Mouse (Mus musculus) megakaryocyte, embryonic 14.5 days (primary cell): ENCODE results near the gene Ddx27. TPM values are rescaled to one million over a fixed set of nuclear protein-coding genes. Genes with fewer than 3 reads are reported as not detected.

Source experiments
- H3K27me3 ChIP-seq: replicated peaks from 2 replicates; pipeline ENCODE3; 2012; ENCODE audit warnings: inconsistent platforms
- H3K36me3 ChIP-seq: replicated peaks from 2 replicates; pipeline ENCODE3; 2012; ENCODE audit warnings: low read length, inconsistent platforms, mixed read lengths
- H3K4me1 ChIP-seq: 2 replicates; pipeline ENCODE4 v1.6.1; 2012; ENCODE audit warnings: inconsistent platforms
- H3K4me3 ChIP-seq: replicated peaks from 2 replicates; pipeline ENCODE3; 2012; ENCODE audit warnings: moderate library complexity, mild to moderate bottlenecking, inconsistent platforms
- H3K9me3 ChIP-seq: 2 replicates; pipeline ENCODE4 v1.6.1; 2012; ENCODE audit warnings: inconsistent platforms
- FLI1 ChIP-seq: IDR thresholded peaks from 2 replicates; pipeline ENCODE4 v1.6.1; 2012; ENCODE audit warnings: low read length, inconsistent platforms, mixed read lengths
- GATA1 ChIP-seq: IDR thresholded peaks from 3 replicates; pipeline ENCODE4 v1.6.1; 2012; ENCODE audit warnings: mixed read lengths, low read length, inconsistent platforms, borderline replicate concordance
- polyA plus RNA-seq: library from polyadenylated mRNA; stranded (reverse); fragments of >175 nt; gene quantifications from 2 replicates; pipeline ENCODE4 v1.2.3, GENCODE M21; 2012; ENCODE audit warnings: low replicate concordance; ENCODE audit not compliant: insufficient read depth

Ddx27 gene
- polyA plus RNA-seq, result 26.6 and 26.8 TPM in 2 replicates

DNA sequence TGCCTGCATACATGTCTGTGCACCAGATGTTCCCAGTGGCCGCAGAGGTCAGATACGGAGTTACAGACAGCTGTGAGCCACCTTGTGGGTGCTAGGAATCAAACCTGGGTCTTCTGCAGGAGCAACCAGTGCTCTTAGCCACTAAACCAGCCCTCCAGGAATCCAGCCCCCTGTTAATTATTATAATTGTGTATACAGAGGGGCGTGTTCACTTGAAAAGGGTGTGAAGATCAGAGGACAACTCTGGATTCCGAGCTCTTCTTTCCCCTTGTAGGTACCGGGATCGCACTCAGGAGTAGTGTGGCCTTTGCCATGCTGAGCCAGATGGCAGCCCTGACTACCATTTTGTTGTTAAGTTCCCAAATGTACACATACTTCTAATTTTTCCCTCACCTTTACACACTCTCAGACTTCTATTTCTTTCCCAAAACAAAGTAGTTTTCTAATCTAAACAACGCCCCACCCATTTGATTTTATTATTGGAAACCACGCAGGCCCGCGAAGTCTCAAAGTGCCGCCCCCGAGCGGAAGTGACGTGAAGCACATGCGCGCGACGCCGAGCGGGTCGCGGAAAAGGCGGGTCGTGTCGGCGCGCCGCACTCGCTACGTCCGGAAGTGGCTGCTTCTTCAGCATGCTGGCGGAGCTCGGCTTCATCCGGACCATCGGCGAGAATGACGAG, at the start of gene Ddx27:
Ddx27 (plus strand) TSS at position 492 of the 680 bp plus-strand sequence.
- Histone ChIP-seq H3K4me1 (peaks cover 33% of the 10 kb centered on the region), H3K9me3 (peaks cover 5% of the 10 kb centered on the region; the same call in 1 of the 2 replicates), H3K4me3 (peak within 1 kb of the TSS; percentile 96), H3K27me3 (no peaks in the 10 kb centered on the region), H3K36me3 (peaks cover 28% of the 10 kb centered on the region)
- no peak for TF ChIP-seq GATA1
- peak; percentile 76 for TF ChIP-seq FLI1

- Histone ChIP-seq H3K9me3 (no peaks in the 10 kb centered on the region), H3K36me3 (peaks cover 10% of the 10 kb centered on the region), H3K4me1 (peaks cover 96% of the 10 kb centered on the region), H3K4me3 (peak overlapping the region; percentile 38), H3K27me3 (no peaks in the 10 kb centered on the region)
- TF ChIP-seq GATA1 (no peak), FLI1 (no peak)
Measured at GRCm38 (mm10) chr2:166973153-166973552, 41.8 kb upstream of the Ddx27 start.

DNA sequence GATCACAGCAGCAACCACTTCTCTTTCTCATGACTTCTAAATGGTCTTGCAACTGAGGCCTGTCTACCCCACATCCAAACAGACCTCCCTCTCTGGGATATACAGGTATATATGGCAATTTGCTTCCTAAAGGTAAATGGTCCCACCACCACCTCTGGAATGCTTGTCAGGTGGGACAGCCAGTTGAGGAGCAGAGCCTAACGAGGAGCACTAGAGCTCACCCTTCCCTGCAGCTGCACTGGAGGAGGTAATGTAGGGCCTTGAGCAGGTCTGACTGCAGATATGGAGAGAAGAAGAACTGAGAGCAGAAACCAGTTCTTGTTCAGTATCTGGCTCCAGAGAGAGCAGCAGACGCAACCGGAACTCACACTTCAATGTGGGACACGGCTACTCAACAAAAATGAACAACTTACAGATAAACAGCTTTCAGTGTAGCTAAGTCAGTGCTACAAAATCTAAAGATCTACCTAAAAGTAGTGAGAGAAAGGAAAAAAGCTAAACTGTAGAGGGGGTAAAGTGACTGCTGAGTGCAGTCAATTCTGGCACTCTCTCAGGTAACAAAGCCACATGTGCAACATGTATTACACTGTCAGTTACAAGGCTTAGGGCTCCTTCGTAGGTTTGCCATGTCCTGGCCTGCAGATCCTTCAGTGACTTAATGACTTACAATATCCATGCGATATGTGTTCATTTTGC, 40.7 kb upstream of the Ddx27 start:
- TF ChIP-seq FLI1 (no peak), GATA1 (no peak)
- peak overlapping the region; percentile 57 for H3K4me3 ChIP-seq
- no peaks in the 10 kb centered on the region for H3K9me3 ChIP-seq
- H3K27me3 ChIP-seq, result no peaks in the 10 kb centered on the region
- H3K36me3 ChIP-seq, result peaks cover 10% of the 10 kb centered on the region
- peaks cover 96% of the 10 kb centered on the region for H3K4me1 ChIP-seq

GRCm38 (mm10) chr2:166976356-166976755, 38.6 kb upstream of the Ddx27 start:
- Histone ChIP-seq H3K36me3 (peaks cover 6% of the 10 kb centered on the region), H3K27me3 (no peaks in the 10 kb centered on the region), H3K4me3 (peak overlapping the region; percentile 60), H3K4me1 (peaks cover 91% of the 10 kb centered on the region), H3K9me3 (no peaks in the 10 kb centered on the region)
- TF ChIP-seq FLI1 (no peak), GATA1 (no peak)

GRCm38 (mm10) chr2:166977490-166977889, 37.5 kb upstream of the Ddx27 start:
- peaks cover 86% of the 10 kb centered on the region for H3K4me1 ChIP-seq
- peaks cover 12% of the 10 kb centered on the region for H3K36me3 ChIP-seq
- H3K4me3 ChIP-seq, result peak overlapping the region; percentile 58
- no peaks in the 10 kb centered on the region for H3K27me3 ChIP-seq
- TF ChIP-seq FLI1 (no peak), GATA1 (no peak)
- no peaks in the 10 kb centered on the region for H3K9me3 ChIP-seq

DNA sequence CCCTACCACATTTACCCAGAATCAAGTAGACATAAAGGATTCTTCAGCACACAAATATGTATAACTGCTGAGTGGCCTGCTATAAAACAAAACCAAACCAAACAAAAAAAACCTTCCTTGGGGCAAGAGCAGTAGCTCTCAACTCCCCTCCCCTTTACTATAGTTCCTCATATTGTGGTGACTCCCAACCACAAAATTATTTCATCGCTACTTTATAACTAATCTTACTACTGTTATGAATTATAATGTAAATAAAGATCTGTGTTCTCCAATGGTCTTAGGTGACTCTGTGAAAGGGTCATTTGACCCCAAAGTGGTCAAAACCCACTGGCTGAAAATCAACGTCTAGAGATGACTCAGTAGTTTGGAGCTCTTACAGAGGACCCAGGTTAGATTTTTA, 34.8 kb upstream of the Ddx27 start:
- Histone ChIP-seq H3K4me3 (no peak overlapping the region), H3K27me3 (no peaks in the 10 kb centered on the region), H3K36me3 (peaks cover 22% of the 10 kb centered on the region), H3K9me3 (no peaks in the 10 kb centered on the region), H3K4me1 (peaks cover 76% of the 10 kb centered on the region)
- TF ChIP-seq GATA1 (no peak), FLI1 (no peak)

DNA sequence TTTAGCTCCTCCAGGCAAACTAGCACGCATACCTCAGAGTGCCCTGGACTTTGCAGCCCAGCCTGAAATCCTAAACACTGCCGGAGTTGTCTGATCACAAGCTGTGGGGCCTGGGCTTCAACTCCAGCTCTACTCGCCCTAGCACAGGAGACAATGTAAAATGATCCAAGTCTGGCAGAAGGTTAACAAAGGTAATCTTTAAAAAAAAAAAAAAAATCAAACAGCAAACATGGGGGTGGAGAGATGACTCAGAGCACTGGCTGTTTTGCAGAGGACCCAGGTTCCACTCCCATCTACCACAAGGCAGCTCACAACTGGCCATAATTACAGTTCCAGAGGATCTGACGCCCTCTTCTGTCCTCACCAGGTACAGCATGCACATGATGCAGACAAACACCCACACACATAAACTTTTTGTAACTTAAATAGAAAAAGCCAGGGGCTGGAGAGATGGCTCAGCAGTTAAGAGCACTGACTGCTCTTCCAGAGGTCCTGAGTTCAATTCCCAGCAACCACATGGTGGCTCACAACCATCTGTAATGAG, 31.6 kb upstream of the Ddx27 start:
- TF ChIP-seq FLI1 (no peak), GATA1 (no peak)

GRCm38 (mm10) chr2:166990861-166991260, 24.1 kb upstream of the Ddx27 start:
- H3K4me1 ChIP-seq, result peaks cover 85% of the 10 kb centered on the region
- no peaks in the 10 kb centered on the region for H3K27me3 ChIP-seq
- no peaks in the 10 kb centered on the region for H3K9me3 ChIP-seq
- peaks cover 4% of the 10 kb centered on the region for H3K36me3 ChIP-seq
- TF ChIP-seq FLI1, result no peak
- H3K4me3 ChIP-seq, result peak overlapping the region; percentile 21

More for the DNA sequence above, 31.6 kb upstream of the Ddx27 start:
- Histone ChIP-seq H3K9me3 (no peaks in the 10 kb centered on the region), H3K27me3 (no peaks in the 10 kb centered on the region), H3K4me3 (no peak overlapping the region), H3K36me3 (peaks cover 20% of the 10 kb centered on the region), H3K4me1 (peaks cover 66% of the 10 kb centered on the region)

- Histone ChIP-seq H3K36me3 (peaks cover 4% of the 10 kb centered on the region), H3K9me3 (no peaks in the 10 kb centered on the region), H3K4me1 (peaks cover 85% of the 10 kb centered on the region), H3K27me3 (no peaks in the 10 kb centered on the region), H3K4me3 (peak overlapping the region; percentile 38)
- no peak for TF ChIP-seq GATA1
- no peak for TF ChIP-seq FLI1
Measured at GRCm38 (mm10) chr2:166991945-166992344, 23.0 kb upstream of the Ddx27 start.
